Mouse (Mus musculus) gastrocnemius, adult 18-20 months (tissue): Measurements from ENCODE around the gene Mlip. TPM values are rescaled to one million over a fixed set of nuclear protein-coding genes. Genes with fewer than 3 reads are reported as not detected.
"Not testable (repeated sequence)": the region's sequence is repeated elsewhere in the genome, so short reads cannot be mapped to it uniquely, and the experiment has no call there.

Experiments used
- DNase-seq: peaks from one replicate; pipeline ENCODE4 v3.0.0; 2021; ENCODE audit warnings: low spot score
- long read RNA-seq, 2 experiments: library from polyadenylated mRNA; stranded (forward); transcript quantifications; one replicate each; pipeline ENCODE4 v2.0.0; 2021
- total RNA-seq, 2 experiments: library from RNA; stranded (reverse); gene quantifications; 2 replicates each; pipeline ENCODE4 v1.2.3; 2021

Mlip gene
- 100 to 1,000 TPM in 1 of 2 experiments, 10 to 100 TPM in 1; 88.0 to 103 TPM for total RNA-seq
- long read RNA-seq, experiment 1, partial matches to known transcripts: 9 of 55 reads
- long read RNA-seq, experiment 1, other reads (novel, unspliced or antisense): 40 of 55 reads
- long read RNA-seq, experiment 2, partial matches to known transcripts: 12 of 69 reads
- long read RNA-seq, experiment 2, other reads (novel, unspliced or antisense): 56 of 69 reads

GRCm38 (mm10) chr9:77352432-77353175, at the start of gene Mlip:
Gene Mlip (minus strand): TSS chr9:77352969.
- DNase-seq: peak; percentile 55

DNA sequence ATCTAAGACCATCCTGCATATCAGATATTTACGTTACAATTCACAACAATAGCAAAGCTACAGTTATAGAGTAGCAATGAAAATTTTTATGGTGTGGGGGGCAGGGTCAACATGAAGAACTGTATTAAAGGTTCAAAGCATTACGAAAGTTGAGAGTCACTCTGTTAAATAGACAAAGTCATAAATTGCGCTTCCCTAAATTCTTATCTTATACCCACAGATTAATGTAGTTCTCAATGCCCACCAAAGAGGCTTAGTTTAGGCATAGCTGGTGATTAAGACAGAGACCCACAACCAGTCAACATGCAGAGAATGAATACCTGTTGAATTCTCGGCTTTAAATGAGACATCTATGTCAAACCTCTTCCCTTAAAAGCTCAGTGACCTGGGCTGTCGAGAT, 47.0 kb upstream of the Mlip start:
- no peak for DNase-seq

GRCm38 (mm10) chr9:77398856-77399631, 46.3 kb upstream of the Mlip start:
- DNase-seq: no peak

GRCm38 (mm10) chr9:77397027-77397426, 44.3 kb upstream of the Mlip start:
- no peak for DNase-seq

GRCm38 (mm10) chr9:77391248-77391647, 38.5 kb upstream of the Mlip start:
- DNase-seq: no peak

- no peak for DNase-seq
Observed at GRCm38 (mm10) chr9:77388956-77389355, 36.2 kb upstream of the Mlip start.

GRCm38 (mm10) chr9:77386751-77387150, 34.0 kb upstream of the Mlip start:
- no peak for DNase-seq

DNA sequence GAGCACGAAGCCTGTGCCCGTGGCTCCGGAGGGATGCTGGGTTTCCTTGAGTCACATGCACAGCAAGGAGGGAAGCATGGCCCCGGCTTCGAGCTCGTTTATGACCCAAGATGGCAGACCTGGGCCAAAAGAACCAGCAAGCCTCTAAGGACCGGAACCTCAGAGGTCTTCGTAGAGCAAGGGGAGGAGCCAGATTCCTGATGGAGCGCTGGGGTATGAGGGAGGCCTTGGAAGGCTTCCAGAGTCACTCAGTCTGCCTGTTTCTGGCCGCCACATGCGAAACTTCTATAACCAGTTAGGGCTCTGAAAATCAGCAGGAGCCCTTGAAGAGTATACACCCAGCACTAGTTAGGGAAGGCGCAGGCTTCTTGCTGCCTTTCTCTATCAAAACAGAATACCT, 32.8 kb upstream of the Mlip start:
- no peak for DNase-seq

DNA sequence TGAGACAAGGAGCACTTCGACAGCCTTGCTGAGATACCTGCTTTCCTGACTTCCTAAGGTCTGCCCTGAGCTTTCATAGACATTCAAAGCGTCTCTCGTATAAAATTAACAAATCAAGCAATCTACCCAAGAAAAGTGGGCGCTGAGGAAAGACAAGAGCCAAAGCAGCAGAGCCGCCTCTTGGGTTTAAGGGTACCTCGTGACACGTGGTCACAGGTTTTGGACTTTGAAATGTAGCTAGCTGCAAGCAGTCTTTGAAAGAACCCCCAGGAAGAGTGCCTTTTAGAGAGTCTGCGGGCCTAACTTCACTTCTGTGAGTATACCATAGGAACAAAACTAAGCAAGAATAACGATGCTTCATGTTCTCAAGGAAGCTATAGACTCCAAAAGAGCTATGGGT, 31.9 kb upstream of the Mlip start:
- no peak for DNase-seq

DNA sequence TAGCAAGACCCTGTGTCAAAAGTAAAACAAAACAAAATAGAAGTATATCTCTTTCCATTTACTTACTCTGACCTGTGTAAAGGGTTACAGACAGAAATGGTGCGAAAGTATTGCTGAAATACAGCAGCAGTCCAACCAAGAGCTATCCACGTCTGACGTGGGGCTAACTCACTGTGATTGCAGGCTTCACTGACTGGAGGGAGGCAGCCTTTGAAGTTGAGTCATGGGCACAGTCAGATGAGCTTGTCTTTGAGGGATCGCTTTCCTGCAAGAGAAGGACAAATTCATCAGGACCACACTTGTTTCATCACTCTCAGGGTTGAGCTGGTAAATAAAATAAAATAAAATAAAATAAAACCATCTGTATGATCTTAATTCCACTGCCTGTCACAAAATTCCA, 31.2 kb upstream of the Mlip start:
- DNase-seq: no peak

- no peak for DNase-seq
Observed at GRCm38 (mm10) chr9:77382514-77382913, 29.7 kb upstream of the Mlip start.

- DNase-seq: peak; percentile 59
Observed at GRCm38 (mm10) chr9:77381565-77381964, 28.8 kb upstream of the Mlip start.

- DNase-seq: peak; percentile 47
Observed at GRCm38 (mm10) chr9:77379625-77380024, 26.9 kb upstream of the Mlip start.

DNA sequence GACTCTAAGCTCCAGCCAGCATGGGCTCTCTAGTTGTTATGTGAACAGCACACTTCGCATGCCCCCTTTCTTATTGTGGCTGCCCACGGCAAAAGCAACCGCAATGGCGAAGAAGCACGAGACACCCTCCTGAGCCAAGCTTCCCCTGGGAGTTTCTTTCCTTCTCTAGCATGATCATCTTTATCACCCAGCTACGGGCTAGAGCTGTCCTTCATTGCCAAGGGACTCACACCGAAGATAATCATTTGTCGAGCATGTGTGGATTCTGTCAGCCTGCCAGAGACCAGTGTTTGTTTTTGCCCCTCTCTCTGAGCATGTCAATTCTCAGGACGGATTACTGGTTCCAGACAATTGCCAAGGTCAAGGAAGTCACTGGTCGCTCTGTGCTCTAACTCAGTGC, 24.9 kb upstream of the Mlip start:
- DNase-seq: no peak

- peak; percentile 61 for DNase-seq
Observed at GRCm38 (mm10) chr9:77377082-77377481, 24.3 kb upstream of the Mlip start.

DNA sequence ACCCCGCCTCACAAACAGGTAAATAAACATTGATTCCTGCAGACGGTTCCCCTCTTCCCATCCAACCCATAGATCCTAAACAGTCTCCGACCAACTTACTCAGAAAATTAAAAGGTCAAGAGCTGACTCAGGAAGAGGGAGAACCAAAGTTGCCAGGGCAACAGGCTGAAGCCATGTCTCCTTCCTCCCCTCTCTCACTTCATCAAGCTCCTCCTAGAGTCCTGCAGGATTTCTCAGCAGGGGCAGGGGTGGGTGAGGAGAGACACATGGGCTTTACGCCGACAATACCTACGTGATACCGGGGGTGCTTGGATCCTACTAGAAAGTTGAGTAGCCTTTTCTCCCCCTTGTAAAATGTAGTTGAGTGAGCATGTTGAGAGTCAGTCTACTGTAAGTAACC, 23.8 kb upstream of the Mlip start:
- no peak for DNase-seq

DNA sequence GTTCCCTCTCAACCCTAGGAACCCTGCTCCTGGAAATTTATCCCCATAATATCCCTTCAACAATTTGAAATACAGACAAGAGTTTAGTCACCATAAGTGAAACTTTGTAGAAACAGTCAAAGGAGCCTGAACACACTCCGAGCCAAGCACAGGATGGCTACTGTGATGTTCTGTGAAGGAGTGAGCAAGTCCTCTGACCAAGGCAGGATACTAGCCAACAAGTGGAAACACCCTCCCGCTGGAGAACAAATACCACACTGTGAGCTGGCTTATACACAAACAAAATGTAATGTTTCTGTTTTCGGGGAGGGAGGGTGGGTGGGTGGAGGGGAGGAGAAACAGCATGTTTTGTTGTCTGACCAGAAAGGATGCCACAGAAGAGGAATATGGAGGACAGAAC, 17.9 kb upstream of the Mlip start:
- DNase-seq: no peak

DNA sequence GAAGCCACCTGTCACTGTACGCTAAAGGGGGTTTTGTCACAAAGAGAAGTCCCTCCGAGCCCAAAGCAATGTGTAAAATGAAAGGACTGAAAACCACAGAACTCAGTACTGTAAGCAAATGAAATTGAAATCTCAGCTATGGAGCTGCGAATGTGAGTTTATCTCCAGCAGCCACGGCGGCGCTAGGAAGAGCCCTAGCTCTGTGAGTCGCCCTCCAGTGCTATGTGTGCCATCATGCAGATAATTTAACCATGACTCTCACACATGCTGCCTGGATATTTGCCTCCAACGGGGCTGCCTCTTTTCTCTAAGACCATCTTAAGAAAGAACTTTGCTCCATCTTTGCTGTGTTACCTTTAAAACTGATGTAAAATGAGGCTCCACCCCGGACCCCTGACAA, 16.5 kb upstream of the Mlip start:
- no peak for DNase-seq

DNA sequence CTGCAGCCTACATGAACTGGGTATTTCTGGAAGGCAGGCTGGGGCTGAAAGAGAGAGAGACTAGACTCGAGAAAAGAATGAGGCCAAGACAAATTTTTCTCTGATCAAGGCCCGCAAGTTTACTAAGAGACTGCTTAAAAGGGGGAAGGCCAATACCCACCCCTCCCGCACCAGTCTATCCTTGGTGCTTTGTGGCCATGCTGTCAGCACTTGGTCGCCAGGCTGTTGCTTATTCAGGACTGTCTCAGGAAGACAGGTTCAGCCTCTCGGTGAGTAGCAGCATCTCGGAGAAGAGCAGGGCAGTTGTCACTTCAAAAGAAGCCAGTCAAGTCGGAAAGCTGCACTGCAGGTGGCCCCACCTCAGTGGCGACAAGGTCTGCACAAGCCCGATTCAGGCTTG, 11.9 kb upstream of the Mlip start:
- DNase-seq: not testable (repeated sequence)

DNA sequence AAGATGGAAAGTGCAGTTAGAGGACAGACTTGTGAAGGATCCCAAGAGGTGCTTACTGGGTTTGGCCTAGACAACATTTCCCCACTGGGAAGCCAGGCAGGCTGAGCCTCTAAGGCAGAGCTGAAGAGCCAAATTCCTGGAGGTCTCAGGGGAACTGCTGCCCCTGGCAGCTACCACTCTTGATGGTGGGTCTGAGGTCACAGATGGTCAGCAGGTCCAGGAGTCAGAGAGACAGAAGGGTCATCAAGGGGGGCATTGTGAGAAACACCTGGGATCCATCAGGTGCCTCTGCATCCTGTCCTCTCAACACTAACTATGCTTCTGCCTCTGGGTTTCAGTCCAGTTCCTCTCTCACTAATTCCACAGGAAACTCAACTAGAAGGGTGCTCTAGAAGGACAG, 10.1 kb upstream of the Mlip start:
- no peak for DNase-seq

DNA sequence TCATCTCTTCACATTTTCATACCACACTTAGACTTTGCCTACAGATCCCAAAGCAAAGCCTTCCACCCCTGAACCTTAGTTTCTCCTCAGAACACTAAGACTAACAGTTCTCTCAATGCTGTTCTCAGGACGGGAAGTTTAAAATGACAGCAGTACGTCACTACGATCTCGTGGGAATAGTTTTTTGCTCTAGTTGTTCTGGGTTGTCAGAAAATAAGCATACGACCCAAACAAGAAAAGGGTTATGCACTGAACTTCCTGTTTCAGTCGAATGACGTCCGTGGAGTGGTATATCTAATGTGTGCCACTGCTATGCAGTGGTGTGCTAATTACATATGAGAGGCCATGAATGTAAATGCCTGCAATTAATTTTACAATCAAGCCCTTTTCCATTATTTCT, 7.9 kb upstream of the Mlip start:
- no peak for DNase-seq

GRCm38 (mm10) chr9:77359278-77359973, 6.7 kb upstream of the Mlip start:
- no peak for DNase-seq
